Mouse (Mus musculus) monocyte, adult 5-6 weeks (primary cell): ENCODE data around the gene Cmbl. TPM values are rescaled to one million over a fixed set of nuclear protein-coding genes. Genes with fewer than 3 reads are reported as not detected.

ENCODE experiments used
- ATAC-seq: fragments of 153-309, 156-312 bp; replicated peaks from 2 replicates; pipeline ENCODE4 v1.8.0; 2017; ENCODE audit warnings: mild to moderate bottlenecking; ENCODE audit not compliant: low TSS enrichment, insufficient number of reproducible peaks, severe bottlenecking, poor library complexity, low FRiP score
- total RNA-seq: library from RNA; stranded (forward); fragments of 200-1000, 200-491, 200-594 nt; gene quantifications from 3 replicates; pipeline ENCODE4 v1.2.3, GENCODE M21; 2017

Gene Cmbl
- not detected in 3 replicates for total RNA-seq

DNA sequence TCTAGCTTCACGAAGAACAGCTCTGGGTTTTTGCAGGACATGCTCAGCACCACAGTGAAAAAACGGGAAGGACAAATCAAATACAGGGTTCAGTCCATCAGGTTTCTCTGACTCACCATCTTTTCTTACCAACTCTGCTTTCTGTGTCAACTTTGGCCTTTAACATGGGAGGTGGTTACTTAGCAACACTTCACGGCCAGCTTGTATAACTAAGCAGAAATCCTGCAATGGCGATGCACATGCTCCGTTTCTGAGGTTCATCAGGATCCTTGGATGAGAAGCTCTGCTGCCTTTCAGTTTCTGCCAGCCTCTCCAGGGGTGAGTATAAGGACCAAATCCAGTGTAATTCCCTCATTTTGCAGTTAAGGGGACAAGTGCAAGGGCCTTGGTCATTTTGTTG is at the start of gene Cmbl:
Gene Cmbl (plus strand): TSS at position 206 of the 400 bp plus-strand sequence.
- no peak for ATAC-seq

DNA sequence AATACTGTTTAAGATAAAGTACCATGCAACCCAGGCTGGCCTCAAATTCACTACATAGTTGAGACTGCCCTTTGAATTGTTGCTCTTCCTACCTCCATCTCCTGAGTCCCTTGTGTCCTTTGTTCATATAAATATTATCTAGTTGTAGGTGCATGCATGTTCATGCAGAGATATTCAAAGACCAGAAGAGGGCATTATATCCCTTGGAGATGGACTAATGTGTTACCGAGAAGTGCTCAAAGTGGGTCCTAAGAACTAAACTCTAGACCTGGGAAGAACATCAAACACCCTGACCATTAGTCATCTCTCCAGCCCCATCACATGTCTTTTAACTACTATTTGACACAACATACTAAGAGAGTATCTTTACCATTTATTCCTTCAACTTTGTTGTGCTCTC is 48.0 kb upstream of the Cmbl start:
- no peak for ATAC-seq

DNA sequence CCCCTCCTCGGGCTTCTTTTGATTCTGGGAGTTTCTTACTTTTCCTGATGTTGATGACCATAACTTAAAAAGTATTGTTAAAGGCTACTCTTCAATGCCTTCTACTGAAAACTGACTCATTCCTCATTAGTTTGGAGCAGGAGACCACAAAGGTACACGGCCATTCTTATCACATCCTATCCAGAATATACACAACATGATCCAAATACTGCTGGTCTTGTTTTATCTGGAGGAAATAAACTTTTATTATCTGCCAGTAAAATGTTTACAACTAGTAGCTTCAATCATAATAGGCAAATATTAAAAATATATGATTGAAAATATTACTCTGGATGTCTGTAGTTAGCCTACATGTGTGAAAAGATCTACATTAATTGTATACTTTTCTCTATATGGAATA is 46.8 kb upstream of the Cmbl start:
- no peak for ATAC-seq

DNA sequence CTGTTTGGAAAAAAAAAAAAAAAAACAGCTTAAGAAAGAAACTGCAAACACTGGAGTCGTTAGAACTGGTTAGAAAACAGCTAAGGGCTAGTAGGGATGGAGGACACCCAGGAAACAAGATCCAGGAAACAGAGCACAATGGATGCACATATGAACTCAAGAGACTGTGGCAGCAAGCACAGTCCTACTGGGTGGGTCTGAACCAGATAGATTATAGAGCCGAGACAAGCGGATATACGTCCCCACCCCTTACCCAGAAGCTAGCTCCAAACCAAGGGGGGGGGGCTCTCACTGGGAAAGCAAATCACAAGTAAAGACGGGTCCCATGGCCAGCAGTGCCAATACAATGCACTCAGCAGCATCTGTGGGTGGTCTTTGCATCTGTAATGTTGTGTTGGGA is 46.2 kb upstream of the Cmbl start:
- no peak for ATAC-seq

DNA sequence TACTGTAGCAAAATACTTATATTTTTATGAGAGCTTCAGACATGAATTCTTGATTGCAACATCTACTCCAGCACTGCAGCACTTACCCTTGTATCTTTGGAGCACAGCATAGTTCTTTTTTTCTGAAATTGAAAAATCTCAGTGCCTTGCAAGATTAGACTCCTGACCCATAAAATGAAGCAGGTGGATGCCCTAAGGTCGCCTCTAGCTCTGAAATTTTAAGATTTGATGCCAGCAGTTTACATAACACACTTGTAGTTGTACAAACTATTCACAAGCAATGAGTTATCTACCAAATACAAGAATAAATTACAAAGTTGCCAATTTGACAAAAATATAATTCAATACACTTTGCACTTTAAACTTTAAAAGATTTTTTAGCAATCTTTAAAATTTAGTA is 38.7 kb upstream of the Cmbl start:
- no peak for ATAC-seq

DNA sequence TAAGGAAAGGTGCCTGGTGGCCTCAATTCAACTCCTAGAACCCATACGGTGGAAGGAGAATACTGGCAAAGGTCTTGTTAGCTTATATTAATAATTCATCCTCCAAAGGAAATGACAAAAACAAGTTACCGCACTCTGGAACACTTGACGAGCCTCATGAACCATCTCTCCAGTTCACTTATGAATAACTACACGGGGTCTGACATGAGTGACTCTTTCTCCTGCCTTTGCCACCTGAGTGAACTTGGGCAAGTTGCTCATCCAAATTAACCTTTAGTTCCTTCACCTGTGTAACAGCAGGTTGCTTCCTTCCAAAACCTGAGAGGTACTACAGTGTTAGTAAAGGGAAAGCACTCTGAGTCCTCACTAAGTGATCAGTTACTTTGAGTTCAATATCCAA is 36.7 kb upstream of the Cmbl start:
- no peak for ATAC-seq

DNA sequence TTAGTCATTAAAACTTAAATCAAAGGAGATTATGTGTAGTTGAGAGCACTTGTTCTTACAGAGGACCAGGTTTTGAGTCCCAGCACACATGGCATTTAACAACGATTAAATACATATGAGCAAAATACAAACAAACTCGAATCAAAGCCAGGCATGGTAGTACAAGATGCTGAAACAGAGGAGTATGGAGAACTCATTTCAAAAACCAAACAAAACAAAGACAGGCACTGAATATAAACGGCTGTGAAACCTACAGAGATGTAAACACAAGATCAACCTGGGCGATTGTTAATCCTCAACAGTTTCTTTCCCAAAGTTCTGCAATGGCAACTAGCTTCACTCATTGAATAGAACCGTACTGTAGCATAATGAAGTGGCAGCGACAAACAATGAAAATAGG is 36.1 kb upstream of the Cmbl start:
- no peak for ATAC-seq

DNA sequence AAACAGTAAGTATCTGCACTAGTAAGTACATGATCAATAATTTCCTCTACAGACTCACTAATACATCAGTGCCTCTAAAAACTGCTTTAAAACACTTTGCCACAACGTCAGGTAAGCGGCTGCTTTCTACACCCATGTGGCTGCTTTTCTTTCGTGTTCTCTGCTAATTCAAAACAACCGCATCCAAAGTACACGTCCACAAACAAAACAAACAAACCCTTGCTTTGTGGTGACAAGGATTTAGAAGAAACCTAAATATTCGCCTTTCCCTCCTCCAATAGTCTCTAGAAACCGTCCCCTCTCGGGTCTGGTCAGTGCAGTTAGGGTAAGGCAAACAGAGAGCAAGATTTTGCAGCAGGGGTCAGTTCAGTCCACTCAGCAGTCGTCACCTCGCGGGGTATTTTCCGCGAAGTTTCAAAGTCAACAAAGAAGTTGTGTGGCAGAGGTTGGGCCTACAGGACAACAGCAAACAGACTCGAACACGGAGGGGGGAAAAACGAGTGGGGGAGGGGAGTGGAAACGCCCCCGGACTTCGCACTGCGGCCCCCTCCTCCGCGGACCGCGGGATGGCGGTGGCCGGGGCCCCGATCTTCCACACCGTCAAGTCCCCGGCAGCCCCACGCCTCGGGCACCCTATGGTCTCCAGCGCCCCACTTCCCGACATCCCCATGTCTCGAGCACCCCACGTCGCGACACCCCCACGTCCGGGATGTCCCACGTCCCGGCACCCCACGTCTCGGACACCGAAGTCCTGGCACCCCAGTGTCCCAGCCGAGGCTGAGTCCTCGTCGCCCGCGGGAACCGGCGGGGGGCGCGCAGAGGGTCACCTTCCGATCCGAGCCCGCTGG is 35.2 kb upstream of the Cmbl start:
- ATAC-seq = 0 out of 2 replicates have a peak, but pooled peaks have one; percentile 7

DNA sequence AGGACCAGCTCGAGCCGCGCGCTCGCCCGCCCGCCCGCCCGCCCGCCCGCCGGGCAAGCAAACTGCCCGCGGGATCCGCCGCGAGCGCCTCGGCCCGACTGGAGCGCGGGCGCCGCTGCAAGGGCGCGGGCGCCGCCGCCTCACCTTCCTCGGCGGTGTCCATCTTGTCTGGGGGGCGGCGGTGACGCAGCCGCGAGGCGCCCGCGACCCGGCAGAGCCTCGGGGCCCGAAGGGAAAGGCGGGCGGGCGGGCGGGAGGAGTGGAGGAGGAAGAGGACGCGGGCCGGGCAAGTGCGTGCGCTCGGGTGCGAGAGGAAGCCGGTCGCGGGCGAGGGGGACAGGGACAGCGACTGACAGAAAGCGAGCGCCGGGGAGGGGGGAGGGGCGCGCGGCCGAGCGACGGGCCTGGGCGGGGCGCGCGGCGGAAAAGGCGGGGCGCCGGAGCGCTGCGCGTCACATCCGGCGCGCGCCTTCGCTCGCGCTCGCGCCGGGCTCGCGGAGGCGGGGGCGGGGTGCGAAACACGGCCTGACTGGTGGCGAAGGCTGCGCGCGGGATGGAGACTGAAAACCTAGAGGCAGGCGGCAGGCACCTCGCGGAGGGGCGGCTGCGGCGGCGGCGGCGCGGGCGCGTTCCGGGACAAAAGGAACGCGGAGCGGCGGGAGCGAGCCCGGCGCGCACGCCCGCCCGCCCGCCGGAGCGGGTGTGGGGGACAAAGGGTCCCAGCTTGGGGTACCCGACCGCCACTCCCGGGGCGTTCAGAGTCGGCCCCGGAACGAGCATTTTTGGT is 34.3 kb upstream of the Cmbl start, which contains the start of gene March6:
Gene March6 (minus strand): TSS at position 395 of the 787 bp plus-strand sequence.
- peak; percentile 73 for ATAC-seq

DNA sequence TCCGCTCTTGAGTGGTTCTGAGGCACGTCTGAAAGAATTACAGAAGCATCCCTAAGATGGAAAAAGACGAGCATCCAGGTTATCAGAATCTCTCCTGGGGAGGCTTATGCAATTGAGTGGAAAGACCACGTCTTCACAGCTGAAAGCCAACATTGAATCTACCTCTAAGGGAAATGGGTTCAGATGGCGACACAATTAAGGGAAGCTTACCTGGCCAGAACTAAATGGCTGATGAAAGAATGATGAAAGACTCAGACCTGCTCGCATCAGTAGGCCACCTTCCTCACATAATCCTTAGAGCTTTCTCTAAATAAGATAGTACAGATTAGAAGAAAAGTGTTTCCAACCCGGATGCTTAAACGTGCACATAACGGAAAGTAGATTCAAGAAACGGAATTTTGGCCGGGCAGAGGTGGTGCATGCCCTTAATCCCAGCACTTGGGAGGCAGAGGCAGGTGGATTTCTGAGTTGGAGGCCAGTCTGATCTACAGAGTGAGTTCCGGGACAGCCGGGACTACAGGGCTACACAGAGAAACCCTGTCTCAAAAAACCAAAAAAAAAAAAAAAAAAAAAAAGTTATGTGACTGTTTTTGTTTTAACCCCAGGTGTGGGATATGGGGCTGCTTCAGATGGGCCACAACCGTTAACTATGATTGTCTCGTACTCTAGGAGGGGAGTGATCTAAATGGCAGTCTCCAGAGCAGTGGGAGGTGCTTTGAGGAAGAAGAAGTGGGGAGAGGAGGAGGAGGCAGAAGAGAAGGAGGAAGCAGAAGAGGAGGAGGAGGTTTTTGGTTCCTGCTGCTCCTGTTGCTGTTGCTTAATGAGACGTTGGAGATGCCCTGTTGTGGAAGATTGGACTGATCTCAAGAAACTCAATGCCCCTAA is 33.5 kb upstream of the Cmbl start:
- peak; percentile 55 for ATAC-seq

DNA sequence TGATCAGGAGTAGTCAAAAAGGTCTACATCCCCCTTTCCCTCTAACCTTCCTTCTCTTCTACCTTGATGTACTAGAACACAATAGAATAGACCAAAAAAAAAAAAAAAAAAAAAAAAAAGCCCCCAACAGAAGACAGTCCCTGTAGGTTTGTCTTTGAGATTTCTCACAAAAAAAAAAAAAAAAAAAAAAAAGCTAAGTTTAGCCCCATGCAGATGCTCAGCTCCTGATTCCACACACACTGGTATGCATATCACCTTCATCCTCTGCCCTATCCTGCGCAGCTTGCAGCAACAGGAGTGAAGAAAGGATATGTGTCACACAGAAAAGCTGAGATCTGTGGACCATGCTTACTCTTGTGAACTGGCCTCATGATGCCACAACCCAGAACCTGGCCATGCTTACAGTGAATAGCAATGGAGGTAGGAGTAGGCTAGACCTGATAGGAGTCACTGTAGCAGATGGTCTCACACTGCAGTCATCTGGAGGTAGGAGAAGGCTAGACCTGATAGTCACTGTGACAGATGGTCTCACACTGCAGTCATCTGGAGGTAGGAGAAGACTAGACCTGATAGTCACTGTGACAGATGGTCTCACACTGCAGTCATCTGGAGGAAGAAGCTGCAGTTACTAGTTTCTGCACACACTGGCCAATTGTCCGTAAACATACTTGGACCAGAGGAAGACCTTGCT is 32.7 kb upstream of the Cmbl start:
- ATAC-seq = 0 out of 2 replicates have a peak, but pooled peaks have one; percentile 4

DNA sequence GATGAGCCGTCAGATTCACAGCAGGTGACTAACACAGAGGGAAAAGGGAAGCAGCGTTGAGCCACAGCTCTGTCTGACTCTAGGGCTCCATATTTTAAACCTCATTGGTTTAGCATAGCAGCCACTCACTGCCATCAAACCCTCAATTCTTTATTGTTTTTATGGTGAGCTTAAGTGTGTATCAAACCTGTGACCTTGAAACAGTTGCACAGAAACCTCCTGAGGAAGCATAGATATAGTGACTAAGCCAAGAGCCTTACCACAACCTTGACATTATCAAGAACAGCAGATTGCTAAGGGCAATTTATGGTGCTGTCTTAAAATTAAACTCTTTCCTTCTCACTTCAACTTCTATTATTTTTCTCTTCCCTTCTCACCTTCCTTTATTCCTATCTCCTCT is 31.7 kb upstream of the Cmbl start:
- no peak for ATAC-seq

DNA sequence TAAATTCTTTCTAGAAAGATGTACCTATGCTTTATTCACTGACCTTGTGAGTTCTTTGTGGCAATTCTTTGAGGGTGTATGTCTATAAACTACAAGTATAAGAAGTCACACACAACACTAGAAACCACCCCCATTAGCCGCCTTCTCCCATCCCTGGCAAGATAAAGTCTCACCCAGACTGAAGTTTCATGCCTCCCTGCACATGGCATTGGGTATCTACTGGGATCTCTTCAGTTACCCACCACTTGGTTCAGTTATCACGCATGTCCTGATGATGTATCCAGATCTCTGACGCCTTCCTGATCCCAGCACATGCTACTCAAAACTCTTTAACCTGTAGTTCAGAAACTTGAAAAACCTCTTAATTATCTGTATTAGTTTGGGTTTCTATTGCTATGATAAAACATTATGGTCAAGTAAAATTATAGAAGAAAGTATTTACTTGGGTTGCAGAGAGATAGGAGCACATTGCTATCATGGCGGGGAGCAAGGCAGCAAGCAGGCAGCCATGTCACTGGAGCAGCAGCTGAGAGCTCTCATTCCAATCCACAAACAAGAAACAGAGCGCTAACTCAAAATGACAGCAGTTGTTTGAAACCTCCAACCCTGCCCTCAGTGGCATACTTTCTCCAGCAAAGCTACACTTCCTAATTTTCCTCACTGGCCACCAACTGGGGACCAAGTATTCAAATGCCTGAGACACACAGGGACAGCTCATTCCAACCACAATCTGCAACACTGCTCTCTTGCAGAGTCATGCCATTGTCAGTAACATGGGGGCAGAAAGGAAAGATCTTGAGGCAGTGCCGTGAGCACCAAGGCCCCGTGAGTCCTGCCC is 30.5 kb upstream of the Cmbl start:
- ATAC-seq = no peak

DNA sequence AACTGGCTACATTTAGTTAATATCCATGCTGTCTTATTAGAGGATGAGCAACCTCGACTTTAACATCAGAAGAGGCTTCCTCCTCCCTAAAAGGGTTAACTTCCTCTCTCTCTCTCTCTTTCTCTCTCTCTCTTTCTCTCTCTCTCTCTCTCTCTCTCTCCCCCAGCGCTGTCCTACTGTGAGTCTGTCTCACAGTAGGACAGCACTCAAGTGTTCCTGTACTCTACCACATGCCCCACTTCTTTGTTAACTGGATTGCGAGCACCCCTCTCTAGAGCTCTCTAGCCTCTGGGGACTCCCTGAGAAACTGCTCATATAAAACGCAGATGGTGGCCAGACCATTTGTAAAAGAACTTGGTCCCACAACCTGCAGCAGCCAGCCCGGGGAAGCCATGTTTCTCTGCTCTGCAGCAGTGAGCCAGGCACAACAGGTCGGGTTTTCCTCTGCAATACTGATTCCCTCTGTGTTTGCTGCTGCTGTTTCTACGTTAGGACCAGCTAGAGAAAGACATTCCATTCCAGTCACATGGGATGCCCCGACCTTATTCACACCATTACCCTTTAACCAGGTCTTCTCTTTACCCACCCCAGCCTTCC is 29.8 kb upstream of the Cmbl start:
- no peak for ATAC-seq

DNA sequence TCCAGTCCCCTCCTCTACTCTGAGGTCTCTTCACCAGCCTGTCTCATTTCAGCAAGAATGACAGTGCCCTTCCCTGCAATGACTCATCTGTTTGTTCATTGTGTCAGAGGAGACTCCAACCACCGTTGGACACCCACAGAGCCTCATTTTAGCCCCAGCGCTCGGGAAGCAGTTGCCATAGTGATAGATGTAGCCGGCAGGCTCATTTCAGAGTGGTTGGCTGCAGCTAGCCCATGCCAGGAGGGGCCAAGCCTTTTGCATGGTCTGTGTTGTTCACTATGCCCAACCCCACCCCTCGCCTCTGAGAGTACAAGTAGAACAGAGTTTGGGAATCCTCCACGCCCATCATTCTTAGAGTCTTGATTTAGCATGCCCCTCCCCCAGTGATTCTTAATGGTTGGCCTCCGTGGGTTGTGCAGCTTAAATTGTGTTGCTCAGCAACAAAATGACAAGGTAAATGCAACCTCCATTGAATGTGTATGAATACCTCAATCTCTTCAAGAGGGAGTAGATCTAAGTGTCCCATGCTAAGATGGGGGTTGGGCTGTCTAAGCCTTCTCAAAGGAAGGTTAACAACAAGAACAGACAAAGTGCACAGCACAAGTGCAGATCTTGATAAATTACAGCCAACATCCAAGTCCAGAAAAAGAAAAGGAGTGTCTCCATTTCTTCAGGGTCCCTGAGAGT is 29.0 kb upstream of the Cmbl start:
- ATAC-seq = no peak

DNA sequence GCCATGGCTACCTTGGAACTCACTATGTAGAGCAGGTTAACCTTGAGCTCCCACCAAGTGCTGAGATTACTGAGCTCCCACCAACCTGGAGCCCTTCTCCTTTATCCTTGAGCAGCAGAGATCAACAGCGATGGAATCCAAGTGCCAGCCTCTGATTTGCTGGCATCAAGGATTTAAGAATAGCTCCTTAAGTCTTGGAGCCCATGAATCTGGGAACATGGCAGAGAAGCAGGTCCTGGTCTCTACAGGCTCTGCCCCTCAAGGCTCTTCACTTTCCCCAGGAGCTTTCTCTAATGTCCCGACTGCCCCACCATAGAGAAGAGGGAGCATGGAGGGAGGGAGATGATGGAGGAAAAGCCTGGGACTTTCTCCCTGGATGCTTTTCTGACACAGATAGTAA is 27.5 kb upstream of the Cmbl start:
- no peak for ATAC-seq

DNA sequence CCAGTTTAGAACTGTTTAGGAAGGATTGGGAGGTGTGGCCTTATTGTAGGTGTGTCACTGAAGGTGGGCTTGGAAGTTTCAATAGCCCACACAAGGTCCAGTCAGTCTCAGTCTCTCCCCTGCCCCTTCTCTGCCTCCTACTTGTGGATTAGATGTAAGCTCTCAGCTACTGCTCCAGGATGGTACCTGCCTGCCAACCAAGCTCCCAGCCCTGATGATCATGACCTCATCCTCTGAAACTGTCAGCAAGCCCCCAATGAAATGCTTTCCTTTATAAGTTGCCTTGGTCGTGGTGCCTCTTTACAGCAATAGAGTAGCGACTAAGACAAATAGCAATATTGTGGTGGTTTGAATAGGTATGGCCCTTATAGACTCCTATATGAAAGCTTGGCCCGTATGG is 26.8 kb upstream of the Cmbl start:
- no peak for ATAC-seq
